Mouse (Mus musculus) kidney, postnatal 0 days (tissue): ENCODE results near the gene Mogat1. TPM values are rescaled to one million over a fixed set of nuclear protein-coding genes. Genes with fewer than 3 reads are reported as not detected.

Experiments
- ATAC-seq: fragments of 200-750 bp; cut with Nextera tagmentation; replicated peaks from 2 replicates; pipeline ENCODE4 v1.8.0; 2017; ENCODE audit warnings: low read depth, moderate number of reproducible peaks, moderate TSS enrichment, moderate library complexity; ENCODE audit not compliant: low FRiP score
- DNase-seq: peaks from one replicate; pipeline ENCODE4 v3.0.0-alpha.2; 2016; ENCODE audit warnings: low spot score
- H3K27ac ChIP-seq: fragments of 300-500 bp; sonication (generic); 2 replicates; pipeline ENCODE4 v1.5.1; 2014; ENCODE audit warnings: mild to moderate bottlenecking
- H3K27me3 ChIP-seq: fragments of 300-500 bp; sonication (generic); 2 replicates; pipeline ENCODE4 v1.6.1; 2014; ENCODE audit warnings: low read length, mixed read lengths; ENCODE audit not compliant: insufficient read depth
- H3K36me3 ChIP-seq: fragments of 300-500 bp; sonication (generic); 2 replicates; pipeline ENCODE4 v1.6.1; 2014; ENCODE audit warnings: low read length, mixed read lengths; ENCODE audit not compliant: insufficient read depth
- H3K4me1 ChIP-seq: fragments of 300-500 bp; sonication (generic); replicated peaks from 2 replicates; pipeline ENCODE4 v1.6.1; 2014; ENCODE audit warnings: antibody characterized with exemption, low read length, mixed read lengths; ENCODE audit not compliant: insufficient read depth
- H3K4me2 ChIP-seq: fragments of 300-500 bp; sonication (generic); 2 replicates; pipeline ENCODE4 v1.6.1; 2014; ENCODE audit warnings: mild to moderate bottlenecking, low read length, moderate library complexity, mixed read lengths
- H3K4me3 ChIP-seq: fragments of 300-500 bp; sonication (generic); replicated peaks from 2 replicates; pipeline ENCODE4 v1.5.1; 2014; ENCODE audit warnings: low read depth, low read length
- H3K9ac ChIP-seq: fragments of 300-500 bp; sonication (generic); 2 replicates; pipeline ENCODE4 v1.6.1; 2014; ENCODE audit warnings: low read depth, low read length
- H3K9me3 ChIP-seq: fragments of 300-500 bp; sonication (generic); replicated peaks from 2 replicates; pipeline ENCODE4 v1.6.1; 2016; ENCODE audit warnings: low read length, inconsistent platforms, mixed read lengths
- CTCF ChIP-seq: IDR thresholded peaks from 2 replicates; pipeline ENCODE4 v1.5.1; 2016; ENCODE audit warnings: antibody characterized with exemption, low read depth, mild to moderate bottlenecking, moderate library complexity
- WGBS: fragments of 180-500 bp; shearing (Covaris S2); extraction: QIAGEN DNeasy Blood & Tissue Kit; methylation state at CpG from one replicate; pipeline ENCODE4 v1.1.7; 2014; 5-methylcytosine and 5-hydroxymethylcytosine counted together
- polyA plus RNA-seq: library from polyadenylated mRNA; unstranded; fragments of >200 nt; fragmentation: Nextera tagmentation; extraction: Ambion mirVana; gene quantifications from 2 replicates; pipeline ENCODE4 v1.2.1, GENCODE M21; 2015

Gene Mogat1
- polyA plus RNA-seq, 1 experiment from 2014 or later = 2.0 TPM

DNA sequence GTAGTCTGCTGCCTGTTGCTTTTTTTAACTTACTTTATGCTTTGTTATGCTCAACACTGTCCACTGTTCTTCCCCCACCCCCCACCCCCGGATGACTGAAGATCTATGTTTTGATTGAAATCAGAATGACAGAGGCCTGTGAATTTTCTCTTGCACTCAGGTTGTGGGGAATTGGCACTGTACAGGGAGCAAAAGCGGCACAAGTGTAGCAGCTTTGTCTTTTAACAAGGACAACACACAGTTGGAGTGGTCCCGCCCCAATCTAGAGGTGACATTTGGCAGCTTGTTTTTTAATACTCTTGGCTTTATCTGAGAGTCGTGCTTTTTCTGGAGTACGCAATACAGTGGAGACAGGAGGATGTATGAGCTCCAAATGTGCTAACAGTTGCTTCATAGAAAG is 58.8 kb downstream of the Mogat1 start:
- no peak overlapping the region for H3K9ac ChIP-seq
- no peaks in the 10 kb centered on the region for H3K36me3 ChIP-seq
- no peak overlapping the region for H3K4me2 ChIP-seq
- H3K27me3 ChIP-seq = no peaks in the 10 kb centered on the region
- no peak for DNase-seq
- no peak overlapping the region for H3K27ac ChIP-seq
- H3K9me3 ChIP-seq = no peaks in the 10 kb centered on the region
- 81% methylated on average over 5 of the region's 5 CpGs for WGBS
- no peak for TF ChIP-seq CTCF
- H3K4me3 ChIP-seq = no peak overlapping the region
- ATAC-seq = no peak
- no peaks in the 10 kb centered on the region for H3K4me1 ChIP-seq

DNA sequence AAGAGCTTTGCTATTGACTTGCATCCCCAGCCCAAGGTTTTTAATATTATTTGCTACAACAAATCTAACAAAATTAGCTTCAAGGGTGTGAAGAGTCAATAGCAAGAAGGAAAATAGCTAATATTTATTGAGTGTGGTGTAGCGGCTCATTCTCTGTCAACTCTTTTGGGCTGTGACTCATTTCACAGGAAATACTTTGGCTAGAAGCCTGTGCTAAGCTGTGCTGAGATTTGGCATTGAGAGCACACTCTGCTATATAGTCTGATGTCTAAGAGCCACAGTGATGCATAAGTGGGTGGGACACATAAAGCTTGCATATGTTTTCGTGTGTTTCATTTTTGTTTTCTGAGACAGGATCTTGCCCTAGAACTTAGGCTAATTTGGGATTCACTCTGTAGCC is 74.3 kb downstream of the Mogat1 start:
- H3K9me3 ChIP-seq = no peaks in the 10 kb centered on the region
- DNase-seq = no peak
- H3K9ac ChIP-seq = no peak overlapping the region
- 66% methylated on average over 2 of the region's 2 CpGs for WGBS
- no peak for TF ChIP-seq CTCF
- no peak overlapping the region for H3K4me2 ChIP-seq
- no peak overlapping the region for H3K27ac ChIP-seq
- no peaks in the 10 kb centered on the region for H3K27me3 ChIP-seq
- H3K4me3 ChIP-seq = no peak overlapping the region
- no peaks in the 10 kb centered on the region for H3K4me1 ChIP-seq
- H3K36me3 ChIP-seq = no peaks in the 10 kb centered on the region
- no peak for ATAC-seq

DNA sequence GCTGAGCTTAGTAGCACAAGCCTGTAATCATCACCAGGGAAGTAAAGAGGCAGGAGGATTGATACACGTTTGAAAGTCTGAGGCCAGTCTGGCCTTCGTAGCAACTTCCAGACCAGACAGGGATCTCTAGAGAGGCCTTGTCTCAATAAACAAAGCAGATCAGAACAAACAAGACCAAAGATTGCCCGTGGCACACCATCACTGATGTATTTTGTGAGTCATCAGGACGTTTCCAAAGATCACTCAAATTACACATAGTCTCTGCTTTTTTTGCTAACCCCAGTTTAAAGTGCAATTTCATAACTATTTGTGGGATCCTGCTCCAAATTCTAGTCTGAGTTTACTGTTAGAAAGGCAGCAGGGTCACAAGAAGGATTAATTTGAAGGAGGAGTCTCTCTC is 76.2 kb downstream of the Mogat1 start:
- ATAC-seq (no peak), DNase-seq (no peak)
- Histone ChIP-seq H3K4me3 (no peak overlapping the region), H3K4me1 (no peaks in the 10 kb centered on the region), H3K9ac (no peak overlapping the region), H3K9me3 (no peaks in the 10 kb centered on the region), H3K36me3 (no peaks in the 10 kb centered on the region), H3K27ac (no peak overlapping the region), H3K27me3 (no peaks in the 10 kb centered on the region), H3K4me2 (no peak overlapping the region)
- no peak for TF ChIP-seq CTCF
- 42% methylated on average over 4 of the region's 4 CpGs for WGBS

Other genes with a start within 250 kb of the Mogat1 start
- 16.0 and 18.8 TPM in 2 replicates for gene Sgpp2, start 200.6 kb upstream of the Mogat1 start, polyA plus RNA-seq
- gene Farsb, start 22.1 kb upstream of the Mogat1 start, polyA plus RNA-seq = 94.3 and 98.7 TPM in 2 replicates
- gene BC035947, start 1.2 kb downstream of the Mogat1 start, polyA plus RNA-seq = 2.5 and 2.8 TPM in 2 replicates
- 55.2 and 58.2 TPM in 2 replicates for gene Acsl3, start 146.8 kb downstream of the Mogat1 start, polyA plus RNA-seq
- 2.6 and 2.7 TPM in 2 replicates for gene Utp14b, start 147.0 kb downstream of the Mogat1 start, polyA plus RNA-seq